Mouse (Mus musculus) NIH3T3 (cell line): ENCODE data around the gene Mrm1.

ENCODE experiments used
- DNase-seq: peaks from one replicate; pipeline ENCODE4 v3.0.0-alpha.2; 2012; ENCODE audit warnings: low read depth

Mrm1 gene

DNA sequence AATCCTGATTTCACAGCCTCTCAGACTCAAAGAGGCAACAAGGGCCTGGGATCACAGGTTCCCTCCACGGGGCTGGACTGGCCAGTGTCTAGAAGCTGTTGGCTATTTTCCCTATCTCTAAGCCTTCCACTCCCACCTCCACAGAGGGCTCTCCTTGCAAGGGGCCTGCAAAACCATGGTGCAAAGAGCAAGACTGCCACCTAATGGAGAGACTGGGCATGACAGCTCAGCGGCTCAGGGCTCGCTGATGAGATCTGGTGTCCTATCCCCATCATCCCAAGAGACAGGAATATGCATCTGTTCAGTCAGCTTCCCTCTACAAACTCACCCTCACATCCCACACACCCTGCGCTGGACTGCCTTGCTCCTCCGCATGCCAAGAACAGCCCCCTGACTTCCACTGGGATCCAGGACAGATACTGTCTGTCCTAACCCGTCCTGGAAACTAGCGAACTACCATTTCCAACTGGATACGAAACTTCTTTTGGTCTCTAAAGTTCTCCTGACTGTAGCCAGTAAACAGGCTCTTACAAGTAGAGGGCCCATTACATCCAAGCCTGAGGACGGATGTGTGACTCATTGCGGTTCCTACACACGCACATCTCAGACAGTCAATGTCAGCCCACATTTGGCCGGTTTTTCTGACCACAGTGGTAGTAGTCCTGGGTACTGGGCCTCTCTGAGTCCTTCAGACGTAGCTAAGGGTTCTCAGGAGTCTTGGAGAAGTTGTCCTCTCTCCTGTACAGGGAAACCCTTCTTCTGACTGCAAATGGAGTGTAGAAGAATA lies 5.4 kb downstream of the Mrm1 start:
- peak; percentile 80 for DNase-seq

DNA sequence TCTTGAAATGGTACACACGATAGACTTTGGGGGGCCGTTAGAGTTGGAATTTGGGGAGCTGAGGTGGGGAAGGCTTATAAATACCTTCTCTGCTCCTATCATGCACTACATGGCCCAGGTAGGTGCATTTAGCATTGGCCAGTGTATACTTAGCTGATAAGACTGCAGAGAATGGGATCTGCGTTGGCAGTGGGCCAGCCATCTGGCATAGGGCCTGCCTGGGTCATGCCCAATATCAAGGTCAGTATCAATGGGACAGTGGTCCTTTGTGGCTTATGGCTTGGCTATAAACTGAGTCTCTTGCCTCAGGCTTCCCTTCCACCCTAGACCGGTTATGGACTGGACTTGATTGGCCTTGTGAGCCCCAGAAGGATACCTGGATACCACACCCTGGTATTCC lies 14.9 kb downstream of the Mrm1 start:
- DNase-seq: no peak

DNA sequence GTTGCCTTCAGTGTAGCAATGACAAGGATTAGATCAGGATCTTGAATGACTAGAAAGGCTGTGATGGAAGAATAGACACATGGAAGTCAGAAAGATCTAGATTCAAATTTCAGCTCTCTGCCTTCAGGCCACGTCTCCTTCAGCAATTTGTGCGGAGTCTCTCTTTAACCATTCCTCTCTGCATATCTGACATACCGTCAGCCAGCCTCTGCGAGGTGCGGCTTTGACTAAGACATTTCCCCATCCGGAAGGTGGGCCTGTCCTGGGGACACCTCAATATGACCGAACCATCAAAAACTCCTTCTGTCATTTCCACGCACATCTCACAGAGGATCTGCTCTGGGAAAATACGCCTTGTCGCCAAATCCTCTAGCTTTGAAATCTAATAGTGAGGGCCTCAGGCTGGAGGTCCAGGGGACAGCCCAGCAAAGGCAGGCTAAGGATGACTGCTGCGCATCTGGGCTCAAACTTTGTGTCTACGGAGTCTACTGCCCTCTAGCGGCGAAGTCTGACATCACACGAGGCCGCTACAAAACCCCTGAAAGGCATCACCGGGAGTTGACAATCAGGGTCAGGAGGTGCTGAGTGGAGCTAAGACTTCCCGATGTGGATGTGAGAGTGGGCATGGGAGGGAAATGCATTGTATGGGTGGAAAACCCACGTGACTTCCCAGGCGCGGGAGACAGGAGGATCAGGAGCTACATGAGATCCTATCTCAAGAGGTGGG lies 21.5 kb downstream of the Mrm1 start:
- peak; percentile 88 for DNase-seq

DNA sequence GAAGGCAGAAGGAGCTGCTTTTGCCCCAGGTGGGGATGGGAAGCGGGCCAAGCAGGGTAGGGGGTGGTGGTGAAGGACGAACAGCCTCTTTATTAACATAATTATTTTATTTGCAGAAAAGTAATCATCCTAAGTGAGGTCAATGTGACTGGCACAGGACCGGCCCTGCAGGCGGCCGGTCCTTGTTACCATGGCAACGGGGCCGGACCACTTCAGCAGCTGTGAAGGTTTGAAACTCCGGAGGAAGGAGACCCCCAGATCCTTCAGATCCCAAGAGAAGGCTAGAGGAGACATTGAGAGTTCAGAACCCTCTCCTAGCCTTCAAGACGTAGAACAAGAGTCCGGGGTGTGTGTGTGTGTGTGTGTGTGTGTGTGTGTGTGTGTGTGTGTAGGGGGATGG lies 22.3 kb downstream of the Mrm1 start:
- DNase-seq: no peak

DNA sequence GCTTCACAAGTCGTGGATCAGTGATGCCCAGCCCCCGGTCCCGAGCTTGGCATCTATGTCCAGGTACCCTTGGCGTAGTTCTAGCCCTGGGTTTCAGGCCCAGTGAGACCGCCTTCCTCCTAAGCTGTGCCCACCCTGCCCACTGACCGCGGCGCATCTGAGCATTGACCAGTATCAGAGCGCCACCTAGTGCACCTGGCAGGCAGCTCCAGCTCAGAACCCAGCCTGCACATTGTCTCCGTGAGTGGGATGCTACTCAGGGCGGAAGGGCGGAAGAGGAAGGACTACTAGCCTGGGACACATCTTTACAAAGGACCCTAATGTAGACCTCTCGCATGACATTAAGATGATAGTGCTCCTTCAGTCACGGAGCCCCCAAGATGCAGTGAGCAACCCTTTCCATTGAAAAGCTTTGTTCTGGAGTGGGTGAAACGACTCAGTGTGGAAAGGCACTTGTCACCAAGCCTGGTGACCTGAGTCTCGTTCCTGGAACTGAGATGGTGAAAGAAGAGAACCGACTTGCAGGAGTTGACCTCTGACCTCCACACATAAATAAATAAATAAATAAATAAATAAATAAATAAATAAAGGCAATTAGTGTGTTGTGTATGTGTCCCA lies 24.7 kb downstream of the Mrm1 start:
- DNase-seq: peak; percentile 82

DNA sequence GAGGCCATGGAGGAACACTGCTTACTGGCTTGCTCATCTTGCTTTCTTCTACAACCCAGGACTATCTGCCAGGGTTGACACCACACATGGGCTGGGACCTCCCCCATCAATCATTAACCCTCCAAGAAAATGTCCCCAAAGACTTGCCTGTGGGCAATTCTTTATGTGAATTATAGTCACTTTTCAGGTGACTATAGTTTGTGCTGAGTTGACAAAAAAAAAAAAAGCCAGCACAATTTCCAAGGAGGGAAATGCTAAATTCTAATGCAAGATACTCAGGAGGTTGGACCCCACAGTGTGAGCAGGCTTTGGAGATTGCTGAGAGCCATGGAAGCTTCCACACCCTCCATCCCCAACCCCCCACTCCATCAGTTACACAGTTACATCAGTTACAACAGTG lies 25.8 kb downstream of the Mrm1 start:
- DNase-seq: no peak

DNA sequence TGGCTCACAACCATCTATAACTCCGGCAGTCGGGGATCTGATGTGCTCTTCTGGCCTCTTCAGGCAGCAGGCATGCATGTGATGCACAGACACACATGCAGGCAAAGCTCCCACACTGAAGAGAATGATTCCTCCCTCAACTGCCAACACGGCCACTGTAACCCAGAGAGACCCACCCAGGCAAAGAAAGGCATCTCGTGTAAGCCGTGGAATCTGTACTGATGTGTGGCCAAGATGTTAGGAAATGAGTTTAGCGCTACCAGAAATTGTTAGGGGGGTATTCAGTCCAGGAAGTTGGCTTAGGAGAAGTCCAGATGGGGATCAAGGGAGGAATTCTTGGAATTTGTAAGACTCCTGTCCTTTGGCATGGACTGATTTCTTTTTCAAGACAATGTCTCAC lies 28.9 kb downstream of the Mrm1 start:
- no peak for DNase-seq

DNA sequence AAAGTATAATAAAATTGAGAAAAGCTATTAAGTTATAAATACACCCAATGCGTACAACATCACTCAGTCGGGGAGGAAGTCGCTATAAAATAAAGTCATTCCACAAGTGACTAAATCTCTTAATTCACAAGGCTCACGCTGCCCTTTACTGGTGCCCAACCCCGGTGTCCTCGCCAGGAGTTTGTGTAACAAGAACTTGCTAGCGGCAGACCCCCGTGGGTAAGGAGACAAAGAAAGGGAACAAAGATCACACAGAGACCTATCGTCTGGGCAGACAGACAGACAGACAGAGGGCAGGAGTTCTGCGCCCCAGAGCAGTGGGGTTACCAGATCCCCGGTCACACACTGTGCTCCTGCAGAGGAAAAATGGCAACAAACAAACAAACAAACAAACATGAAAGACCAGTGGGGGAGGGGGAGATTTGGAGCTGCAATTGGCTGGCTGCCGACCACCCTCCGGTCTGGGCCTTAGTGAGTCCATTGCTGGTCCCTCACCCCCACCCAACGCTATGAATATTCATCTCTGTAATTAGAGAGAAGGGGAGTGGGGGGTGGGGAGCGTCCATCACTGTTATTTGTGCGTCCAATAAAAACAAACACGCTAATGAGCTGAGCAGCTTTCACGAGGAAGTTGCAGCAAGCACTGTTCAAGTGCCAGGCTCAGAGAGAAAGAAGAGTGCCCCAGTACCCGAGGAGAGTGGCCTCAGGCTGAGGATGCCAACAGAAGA lies 39.0 kb downstream of the Mrm1 start:
- DNase-seq: no peak

DNA sequence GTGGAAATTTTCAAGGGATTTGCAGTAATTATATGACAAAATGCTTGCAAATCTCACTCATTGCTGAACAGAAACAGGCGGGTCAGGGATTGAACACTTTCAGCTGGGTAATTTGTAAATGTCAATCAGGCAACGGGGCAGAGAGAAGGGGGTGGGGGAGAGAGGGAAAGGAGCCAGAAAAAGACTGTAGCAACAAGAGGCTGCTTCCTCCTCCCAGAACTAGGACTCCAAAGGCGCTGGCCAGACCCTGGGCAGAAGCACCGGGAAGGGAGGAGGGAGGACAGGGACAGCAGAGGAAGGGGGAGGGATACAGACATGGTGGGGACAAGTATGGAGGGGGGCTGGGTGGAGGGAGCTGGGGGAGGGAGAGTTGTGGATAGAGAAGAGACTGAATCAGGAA lies 43.8 kb downstream of the Mrm1 start:
- peak; percentile 25 for DNase-seq

DNA sequence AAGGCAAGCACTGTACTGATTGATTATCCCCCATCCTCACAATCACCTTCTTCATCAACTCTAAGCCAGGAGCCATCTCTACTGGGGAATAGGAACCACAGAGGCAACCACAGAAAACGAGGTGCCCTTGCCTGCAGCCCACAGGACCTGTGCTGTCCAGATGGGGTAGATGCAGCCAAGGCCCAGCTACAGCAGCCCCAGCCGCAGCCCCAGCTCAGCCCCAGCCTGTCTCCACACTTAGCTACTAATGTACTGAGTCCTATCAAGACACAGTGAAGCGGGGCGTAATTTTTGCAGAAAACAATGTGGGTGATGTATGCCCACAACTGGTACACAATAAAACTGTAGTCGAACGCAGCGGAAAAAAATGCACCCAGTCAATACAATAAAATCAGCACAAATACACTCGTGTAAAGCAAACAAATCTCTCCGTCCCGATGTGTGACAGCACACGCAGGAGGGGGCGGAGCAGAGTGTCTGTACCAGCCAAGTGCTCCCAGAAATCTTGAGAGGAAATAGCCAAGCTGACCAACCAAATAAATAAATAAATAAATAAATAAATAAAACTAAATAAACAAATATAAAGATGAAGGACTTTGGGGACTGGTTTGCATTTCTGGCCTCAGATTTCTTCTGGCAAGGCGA lies 44.3 kb downstream of the Mrm1 start:
- DNase-seq: no peak

DNA sequence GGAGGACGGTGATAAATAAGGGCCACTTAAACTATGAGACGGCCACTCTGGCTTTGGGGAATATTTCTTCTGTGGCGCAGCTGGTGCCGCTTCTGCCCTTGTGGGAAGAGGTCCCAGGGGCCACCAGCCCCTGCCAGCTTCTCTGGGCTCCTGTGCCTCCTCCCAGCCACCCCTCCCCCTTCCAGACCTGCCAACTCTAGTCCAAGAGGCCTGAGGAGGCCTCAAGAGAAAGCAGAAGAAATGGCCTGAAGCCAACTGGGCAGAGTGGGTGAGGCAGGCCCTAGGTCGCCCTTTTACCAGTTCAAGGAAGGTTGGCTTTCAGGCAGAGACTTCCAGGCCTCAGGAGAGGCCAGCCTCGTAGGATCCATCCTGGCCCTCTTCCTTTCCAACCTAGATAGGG lies 51.4 kb downstream of the Mrm1 start:
- DNase-seq: no peak

DNA sequence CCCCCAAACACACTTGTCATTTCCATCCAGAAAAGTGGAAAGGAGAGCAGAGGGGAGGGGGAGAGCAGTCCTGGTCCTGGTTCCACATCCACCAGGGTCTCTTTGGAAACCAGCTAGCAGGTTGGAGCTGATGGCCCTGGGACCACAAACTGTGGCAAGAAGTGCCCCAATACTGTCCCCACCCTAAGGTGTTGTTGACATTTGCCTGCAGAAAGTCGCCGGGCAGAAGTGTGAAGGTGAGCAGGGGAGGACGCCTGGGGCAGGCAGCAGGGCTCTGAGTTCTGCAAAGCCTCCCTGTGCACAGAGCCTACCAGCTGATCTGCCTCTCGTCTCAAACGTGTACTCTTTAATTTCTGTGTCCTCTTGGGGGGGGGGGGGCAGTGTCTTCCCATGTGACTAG lies 54.2 kb downstream of the Mrm1 start:
- DNase-seq: no peak

DNA sequence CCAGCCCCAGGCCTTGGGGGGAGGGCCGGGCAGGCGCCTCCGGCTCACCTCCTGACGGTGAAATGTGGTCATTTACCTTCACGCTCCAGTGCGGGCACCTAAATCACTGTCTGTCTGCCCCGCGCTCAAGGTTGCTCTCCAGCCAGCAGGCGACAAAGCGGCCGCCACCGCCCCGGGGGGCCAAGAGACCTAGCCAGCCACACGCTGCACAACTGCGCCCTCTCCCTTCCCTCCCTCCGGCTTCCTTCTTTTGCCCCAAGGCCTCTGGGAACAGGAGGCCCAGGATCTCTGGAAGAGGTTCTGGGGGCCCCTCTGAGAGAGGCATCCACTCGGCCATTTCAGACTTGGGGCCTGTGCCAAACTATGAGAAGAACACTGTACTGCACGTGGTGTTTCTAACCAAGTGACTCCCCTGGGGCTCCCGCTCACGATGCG lies 54.8 kb downstream of the Mrm1 start:
- DNase-seq: peak; percentile 18

DNA sequence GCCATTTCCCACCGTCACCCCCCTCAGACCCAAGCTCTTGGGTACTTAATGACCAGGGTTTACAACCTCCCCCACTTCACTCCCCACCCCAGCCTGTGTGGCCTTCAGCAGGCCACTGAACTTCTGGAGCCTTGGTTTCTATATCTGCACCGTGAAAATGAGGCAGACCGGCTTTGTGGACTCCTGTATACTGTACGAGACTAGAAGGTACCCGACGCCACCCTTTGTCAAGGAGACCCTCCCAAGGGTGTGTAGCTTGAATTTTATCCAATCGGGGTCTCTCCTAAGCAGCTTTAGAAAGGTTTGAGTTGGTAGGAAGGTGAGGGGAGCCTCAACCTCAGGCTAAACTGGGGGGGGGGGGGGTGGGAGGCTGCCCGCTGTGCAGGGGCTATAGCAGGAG lies 55.2 kb downstream of the Mrm1 start:
- no peak for DNase-seq
